Mouse (Mus musculus) hindbrain, embryonic 10.5 days (tissue): ENCODE data around the gene Gstp3. TPM values are rescaled to one million over a fixed set of nuclear protein-coding genes. Genes with fewer than 3 reads are reported as not detected.
A peak's percentile ranks its signal among the peaks of the same experiment; 100 is the strongest.
"Not testable (repeated sequence)": the region's sequence is repeated elsewhere in the genome, so short reads cannot be mapped to it uniquely, and the experiment has no call there.

ENCODE experiments used
- DNase-seq: peaks from one replicate; pipeline ENCODE4 v3.0.0-alpha.2; 2017; ENCODE audit warnings: low spot score
- H3K27ac ChIP-seq: fragments of 300-500 bp; sonication (generic); 2 replicates; pipeline ENCODE4 v1.5.1; 2016; ENCODE audit warnings: mild to moderate bottlenecking, moderate library complexity
- H3K27me3 ChIP-seq: fragments of 300-500 bp; sonication (generic); 2 replicates; pipeline ENCODE4 v1.6.1; 2016; ENCODE audit warnings: mild to moderate bottlenecking; ENCODE audit not compliant: poor library complexity, insufficient read depth, severe bottlenecking
- H3K36me3 ChIP-seq: fragments of 300-500 bp; sonication (generic); 2 replicates; pipeline ENCODE4 v1.6.1; 2016; ENCODE audit warnings: mild to moderate bottlenecking, moderate library complexity
- H3K4me1 ChIP-seq: fragments of 300-500 bp; sonication (generic); replicated peaks from 2 replicates; pipeline ENCODE4 v1.6.1; 2016; ENCODE audit warnings: mild to moderate bottlenecking
- H3K4me3 ChIP-seq: fragments of 300-500 bp; sonication (generic); 2 replicates; pipeline ENCODE4 v1.5.1; 2016; ENCODE audit warnings: mild to moderate bottlenecking, moderate library complexity
- H3K9me3 ChIP-seq: fragments of 300-500 bp; sonication (generic); 2 replicates; pipeline ENCODE4 v1.6.1; 2016; ENCODE audit warnings: mild to moderate bottlenecking, moderate library complexity
- WGBS: fragments of 180-500 bp; shearing (Covaris S2); methylation state at CpG from one replicate; pipeline ENCODE4 v1.1.7; 2016; 5-methylcytosine and 5-hydroxymethylcytosine counted together
- polyA plus RNA-seq: library from polyadenylated mRNA; unstranded; fragments of >200 nt; fragmentation: Nextera tagmentation; extraction: Ambion mirVana; gene quantifications from 2 replicates; pipeline ENCODE4 v1.2.1, GENCODE M21; 2016

The Gstp3 gene
- polyA plus RNA-seq, 1 experiment from 2014 or later: not detected

DNA sequence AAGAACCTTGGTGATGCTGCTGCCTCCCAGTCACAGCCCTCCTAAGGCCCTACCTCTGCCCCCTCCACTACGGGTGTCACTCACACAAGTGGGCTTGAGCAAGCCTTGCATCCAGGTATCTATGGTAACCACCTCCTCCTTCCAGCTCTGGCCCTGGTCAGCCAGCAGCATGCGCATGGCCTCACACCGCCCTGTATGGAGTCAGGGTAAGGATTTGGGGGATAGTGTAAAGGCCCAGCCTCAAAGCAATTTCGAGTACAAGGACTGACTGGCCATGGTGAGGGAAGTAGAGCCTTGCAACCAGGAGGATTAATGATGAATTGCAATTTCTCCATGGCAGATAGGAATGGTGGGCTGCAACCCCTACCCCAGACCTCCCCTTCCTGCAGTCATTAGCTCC, 17.9 kb downstream of the Gstp3 start:
- H3K4me3 ChIP-seq, H3K27me3 ChIP-seq, DNase-seq, H3K9me3 ChIP-seq, H3K36me3 ChIP-seq, H3K27ac ChIP-seq: not testable (repeated sequence)
- peaks cover 19% of the 10 kb centered on the region for H3K4me1 ChIP-seq
- WGBS: 72% methylated on average over 4 of the region's 4 CpGs

DNA sequence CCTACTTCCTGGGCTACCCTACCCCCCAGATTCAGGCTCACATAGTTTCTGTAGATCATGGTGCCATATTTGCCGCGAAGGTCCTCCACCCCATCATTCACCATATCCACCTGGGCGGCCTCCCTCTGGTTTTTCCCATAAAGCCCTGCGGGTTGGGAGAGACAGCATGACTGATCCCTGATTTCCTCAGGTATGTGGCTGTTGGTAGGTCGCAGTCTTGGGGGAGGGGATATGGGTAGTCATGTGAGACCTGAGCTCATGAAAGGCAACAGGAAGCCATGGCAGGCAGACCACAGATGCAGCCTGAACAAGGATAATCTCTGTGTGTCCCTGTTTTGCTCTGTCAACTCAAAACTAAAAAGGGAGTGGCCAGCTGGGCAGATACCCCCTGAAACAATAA, 18.4 kb downstream of the Gstp3 start:
- not testable (repeated sequence) for H3K9me3 ChIP-seq, H3K4me3 ChIP-seq, DNase-seq, H3K36me3 ChIP-seq, H3K27me3 ChIP-seq, H3K27ac ChIP-seq
- H3K4me1 ChIP-seq: peaks cover 24% of the 10 kb centered on the region
- 86% methylated on average over 5 of the region's 5 CpGs for WGBS

DNA sequence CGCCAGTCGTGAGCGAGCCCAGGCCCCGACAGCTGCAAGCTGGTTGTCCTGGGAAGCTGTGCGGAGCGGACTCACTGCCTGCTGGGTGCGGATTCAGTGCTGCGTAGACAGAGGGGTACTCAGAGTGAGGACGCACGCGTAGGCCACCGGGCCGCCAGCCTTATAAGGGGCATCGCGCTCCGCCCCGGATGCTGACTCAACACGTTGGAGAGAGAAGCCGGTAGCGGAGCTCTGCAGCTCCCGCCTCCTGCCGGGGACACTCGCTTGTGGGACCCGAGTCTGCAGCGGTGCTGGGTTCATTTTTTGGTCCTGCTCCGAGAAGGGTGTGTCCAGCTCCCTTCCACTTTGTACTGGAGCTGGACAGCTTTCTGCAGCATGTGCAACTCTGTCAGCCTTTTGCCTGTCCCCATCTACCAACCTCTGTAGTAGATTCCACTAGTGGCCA, 21.6 kb downstream of the Gstp3 start, which contains the start of gene Gstp1:
Gene Gstp1 (minus strand): TSS at position 198 of the 445 bp plus-strand sequence.
- under 1% methylated on average over 26 of the region's 26 CpGs for WGBS

DNA sequence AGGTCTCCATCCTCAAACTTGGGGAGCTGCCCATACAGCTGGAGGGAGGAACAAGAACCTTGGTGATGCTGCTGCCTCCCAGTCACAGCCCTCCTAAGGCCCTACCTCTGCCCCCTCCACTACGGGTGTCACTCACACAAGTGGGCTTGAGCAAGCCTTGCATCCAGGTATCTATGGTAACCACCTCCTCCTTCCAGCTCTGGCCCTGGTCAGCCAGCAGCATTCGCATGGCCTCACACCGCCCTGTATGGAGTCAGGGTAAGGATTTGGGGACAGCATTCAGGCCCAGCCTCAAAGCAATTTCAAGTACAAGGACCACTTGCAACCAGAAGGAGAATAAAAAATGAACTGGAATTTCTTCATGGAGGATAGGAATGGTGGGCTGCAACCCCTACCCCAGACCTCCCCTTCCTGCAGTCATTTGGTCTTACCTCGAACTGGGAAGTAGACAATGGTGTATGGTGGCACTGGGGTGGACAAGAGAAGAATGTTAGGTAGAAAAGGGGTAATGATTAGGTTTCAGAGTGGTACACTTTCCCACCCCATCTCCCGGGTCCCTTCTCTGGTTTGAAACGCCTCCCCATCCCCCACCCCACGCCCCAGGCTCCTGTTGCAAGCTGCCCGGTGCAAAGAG, 22.1 kb downstream of the Gstp3 start:
- peaks cover 23% of the 10 kb centered on the region for H3K4me1 ChIP-seq
- not testable (repeated sequence) for H3K9me3 ChIP-seq, DNase-seq, H3K27me3 ChIP-seq
- peaks cover 12% of the 10 kb centered on the region for H3K36me3 ChIP-seq
- H3K27ac ChIP-seq: peak overlapping the region; percentile 93
- peak overlapping the region; percentile 64 for H3K4me3 ChIP-seq
- 27% methylated on average over 8 of the region's 8 CpGs for WGBS

More for the DNA sequence above, 21.6 kb downstream of the Gstp3 start, which contains the start of gene Gstp1:
- Histone ChIP-seq H3K27me3 (no peaks in the 10 kb centered on the region), H3K36me3 (peaks cover 12% of the 10 kb centered on the region), H3K27ac (peak within 1 kb of the TSS; percentile 93), H3K4me1 (peaks cover 23% of the 10 kb centered on the region), H3K4me3 (peak within 1 kb of the TSS; percentile 64), H3K9me3 (no peaks in the 10 kb centered on the region)
- peak; percentile 83 for DNase-seq

DNA sequence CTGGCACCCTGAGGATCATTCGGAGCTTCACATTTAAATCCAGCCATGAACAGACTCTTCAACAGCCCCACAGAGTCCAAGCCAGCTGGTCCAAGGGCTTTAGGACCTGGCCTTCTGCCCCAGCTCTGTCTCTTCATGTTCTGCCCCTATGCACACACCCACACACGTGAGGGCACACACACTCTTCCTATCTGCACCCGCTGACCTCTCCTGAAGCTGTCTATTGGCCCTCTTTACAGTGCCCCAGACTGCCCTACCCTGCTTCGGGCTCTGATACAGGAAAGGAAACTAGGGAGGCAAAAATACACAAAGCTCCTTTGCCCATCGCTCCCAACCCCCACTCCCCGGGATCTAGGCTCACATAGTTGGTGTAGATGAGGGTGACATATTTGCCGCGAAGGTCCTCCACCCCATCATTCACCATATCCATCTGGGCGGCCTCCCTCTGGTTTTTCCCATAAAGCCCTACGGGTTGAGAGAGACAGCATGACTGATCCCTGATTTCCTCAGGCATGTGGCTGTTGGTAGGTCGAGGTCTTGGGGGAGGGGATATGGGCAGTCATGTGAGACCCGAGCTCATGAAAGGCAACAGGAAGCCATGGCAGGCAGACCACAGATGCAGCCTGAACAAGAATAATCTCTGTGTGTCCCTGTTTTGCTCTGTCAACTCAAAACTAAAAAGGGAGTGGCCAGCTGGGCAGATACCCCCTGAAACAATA, 22.9 kb downstream of the Gstp3 start:
- Histone ChIP-seq H3K4me3 (peak overlapping the region; percentile 29), H3K4me1 (peaks cover 23% of the 10 kb centered on the region), H3K36me3 (peaks cover 12% of the 10 kb centered on the region), H3K27me3 (no peaks in the 10 kb centered on the region), H3K27ac (peak overlapping the region; percentile 40; the same call in 1 of the 2 replicates), H3K9me3 (no peaks in the 10 kb centered on the region)
- DNase-seq: no peak
- 74% methylated on average over 12 of the region's 12 CpGs for WGBS

DNA sequence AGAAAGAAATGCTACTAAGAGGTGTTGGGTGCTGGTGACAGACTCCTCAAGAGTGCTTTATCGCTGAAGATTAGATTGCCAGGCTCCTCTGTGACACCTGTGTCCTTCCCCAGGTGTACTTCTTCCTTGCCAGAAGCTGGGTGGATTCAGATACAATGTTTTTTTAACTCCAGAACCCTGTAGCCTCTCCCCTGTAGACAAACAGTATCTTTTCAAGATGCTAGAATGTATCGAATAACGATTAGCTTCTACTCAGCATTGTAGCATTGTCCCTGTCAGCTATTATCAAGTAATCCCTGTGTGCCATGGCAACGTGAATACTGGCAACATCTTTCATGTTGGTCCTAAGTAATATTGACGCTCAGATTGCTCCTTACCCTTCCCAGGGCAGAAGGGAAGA, 25.6 kb downstream of the Gstp3 start:
- DNase-seq: no peak
- no peak overlapping the region for H3K27ac ChIP-seq
- H3K4me3 ChIP-seq: no peak overlapping the region
- WGBS: 73% methylated on average over 5 of the region's 5 CpGs
- no peaks in the 10 kb centered on the region for H3K9me3 ChIP-seq
- peaks cover 12% of the 10 kb centered on the region for H3K36me3 ChIP-seq
- peaks cover 23% of the 10 kb centered on the region for H3K4me1 ChIP-seq
- no peaks in the 10 kb centered on the region for H3K27me3 ChIP-seq

DNA sequence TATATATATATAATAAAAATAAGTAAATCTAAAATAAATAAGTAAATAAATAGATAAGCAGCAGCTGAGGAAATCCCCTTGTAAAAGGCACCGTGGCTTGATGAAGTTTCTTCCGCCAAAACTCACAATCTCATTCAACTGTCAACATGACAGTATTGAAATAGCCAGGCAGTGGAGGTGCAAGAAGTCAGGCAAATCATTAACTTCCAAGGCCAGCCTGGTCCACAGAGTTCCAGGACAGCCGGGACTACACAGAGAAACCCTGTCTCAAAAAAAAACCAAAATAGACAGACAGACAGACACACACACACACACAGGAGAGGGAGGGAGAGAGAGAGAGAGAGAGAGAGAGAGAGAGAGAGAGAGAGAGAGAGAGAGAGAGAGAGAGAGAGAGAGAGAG, 26.1 kb downstream of the Gstp3 start:
- DNase-seq: no peak
- H3K36me3 ChIP-seq: peaks cover 12% of the 10 kb centered on the region
- no peak overlapping the region for H3K27ac ChIP-seq
- no peaks in the 10 kb centered on the region for H3K9me3 ChIP-seq
- H3K4me3 ChIP-seq: no peak overlapping the region
- peaks cover 22% of the 10 kb centered on the region for H3K4me1 ChIP-seq
- no peaks in the 10 kb centered on the region for H3K27me3 ChIP-seq
- whole genome bisulfite sequencing: 86% methylated on average over 3 of the region's 3 CpGs

DNA sequence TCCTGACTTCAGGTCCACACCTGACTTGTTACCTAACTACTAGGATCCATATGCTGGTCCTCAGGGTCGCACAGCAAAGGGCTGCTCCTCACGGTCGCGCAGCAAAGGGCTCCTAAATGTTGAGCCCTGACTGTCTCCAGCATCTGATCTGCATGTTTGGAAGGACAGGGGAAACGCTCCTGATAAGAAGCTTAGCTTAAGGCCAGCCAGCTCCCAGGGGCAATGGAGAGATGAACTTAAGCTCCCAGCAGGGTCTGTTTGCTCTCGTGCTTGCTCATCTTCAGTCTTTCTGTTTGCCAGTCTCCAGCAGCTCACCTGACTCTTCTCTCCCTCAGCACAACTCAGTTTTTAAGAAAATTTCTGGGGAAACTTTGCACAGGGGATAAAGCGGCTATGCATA, 26.7 kb downstream of the Gstp3 start:
- Histone ChIP-seq H3K9me3 (0 out of 2 replicates have a peak, but pooled peaks cover under 1% of the 10 kb centered on the region), H3K27me3 (no peaks in the 10 kb centered on the region), H3K27ac (no peak overlapping the region), H3K4me3 (no peak overlapping the region), H3K4me1 (peaks cover 15% of the 10 kb centered on the region), H3K36me3 (peaks cover 12% of the 10 kb centered on the region)
- no peak for DNase-seq
- 58% methylated on average over 7 of the region's 7 CpGs for WGBS

DNA sequence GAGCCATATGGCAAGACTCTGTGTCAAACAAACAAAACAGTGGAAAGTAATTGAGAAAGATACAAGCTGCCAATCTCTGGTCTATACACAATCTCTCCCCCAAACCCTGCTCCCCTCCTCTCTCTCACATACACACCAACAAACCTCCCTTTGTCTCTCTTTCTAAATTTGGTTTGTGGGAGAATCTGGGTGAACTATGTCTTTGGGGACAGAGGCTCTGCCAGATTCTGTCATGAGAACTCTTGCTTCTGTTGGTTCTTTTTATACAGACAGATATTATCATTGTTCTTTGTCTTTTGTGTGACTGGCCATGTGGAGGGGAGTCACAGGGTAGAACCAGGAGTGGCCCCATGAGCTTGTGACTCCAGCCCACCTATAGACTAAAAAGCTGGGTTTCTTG, 31.8 kb downstream of the Gstp3 start:
- DNase-seq: no peak
- peaks cover 14% of the 10 kb centered on the region for H3K9me3 ChIP-seq
- peaks cover 7% of the 10 kb centered on the region for H3K4me1 ChIP-seq
- H3K36me3 ChIP-seq: no peaks in the 10 kb centered on the region
- H3K4me3 ChIP-seq: no peak overlapping the region
- no peak overlapping the region for H3K27ac ChIP-seq
- H3K27me3 ChIP-seq: no peaks in the 10 kb centered on the region

DNA sequence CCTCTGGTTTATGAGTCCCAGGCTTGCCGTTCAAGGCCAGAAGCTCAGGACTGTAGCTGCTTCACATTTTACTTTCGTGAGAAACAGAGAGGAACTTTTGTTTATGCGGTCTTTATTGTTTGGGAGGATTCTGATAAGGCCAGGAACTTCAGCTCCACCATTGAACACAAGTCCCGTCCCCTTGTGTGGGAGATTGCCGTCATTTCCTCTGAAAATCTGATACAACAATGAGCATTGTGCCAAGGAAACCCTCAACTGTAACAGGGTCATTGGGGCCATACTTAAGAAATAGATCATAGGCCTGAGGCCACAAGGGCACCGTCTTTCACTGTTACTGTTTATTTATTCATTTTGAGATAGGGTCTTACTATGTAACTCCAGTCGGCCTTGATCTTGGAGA, 36.2 kb downstream of the Gstp3 start:
- WGBS: 79% methylated on average over 7 of the region's 7 CpGs

DNA sequence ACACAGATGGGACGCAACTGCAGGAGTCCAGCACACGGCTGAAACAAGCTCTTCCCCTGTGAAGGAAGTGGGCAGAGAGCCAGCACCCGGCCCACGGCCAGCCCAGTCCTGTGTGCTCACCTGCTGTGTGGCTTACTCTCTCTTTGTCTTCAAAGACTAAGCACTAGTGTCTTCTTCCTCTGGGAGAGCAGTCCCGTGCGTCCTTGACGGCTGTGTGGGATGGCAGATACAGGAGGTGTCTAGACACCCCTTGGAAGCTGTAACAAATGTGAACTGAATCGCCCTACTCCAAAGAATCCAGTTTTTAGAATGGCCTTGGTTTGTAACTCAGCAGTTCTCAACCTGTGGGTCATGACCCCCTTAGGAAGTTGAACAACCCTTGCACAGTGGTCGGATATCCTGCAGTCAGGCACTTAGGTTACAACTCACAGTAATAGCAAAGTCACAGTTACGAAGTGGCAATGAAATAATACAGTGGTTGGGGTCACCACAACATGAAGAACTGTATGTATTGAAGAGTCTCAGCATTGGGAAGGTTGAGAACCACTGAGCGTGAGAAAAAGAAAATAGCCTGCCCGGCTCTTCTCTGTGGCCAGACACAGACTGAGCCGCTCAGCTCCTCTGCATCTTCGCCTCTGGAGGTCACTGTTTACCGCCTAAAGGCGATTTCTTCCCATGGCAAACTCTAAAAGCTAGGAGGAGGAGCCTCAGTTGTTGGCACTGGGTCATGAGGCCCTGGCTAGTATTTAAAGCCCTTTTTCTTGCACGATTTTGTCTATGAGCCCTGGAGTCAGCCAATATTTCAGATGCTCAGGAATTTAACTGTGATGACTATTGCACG, 40.4 kb downstream of the Gstp3 start:
- H3K27me3 ChIP-seq: no peaks in the 10 kb centered on the region
- H3K36me3 ChIP-seq: no peaks in the 10 kb centered on the region
- 0 out of 2 replicates have a peak, but pooled peaks cover 16% of the 10 kb centered on the region for H3K4me1 ChIP-seq
- DNase-seq: peak; percentile 71
- no peak overlapping the region for H3K4me3 ChIP-seq
- 34% methylated on average over 18 of the region's 18 CpGs for WGBS
- H3K9me3 ChIP-seq: no peaks in the 10 kb centered on the region
- no peak overlapping the region for H3K27ac ChIP-seq

More for the DNA sequence above, 36.2 kb downstream of the Gstp3 start:
- Histone ChIP-seq H3K27me3 (no peaks in the 10 kb centered on the region), H3K4me3 (no peak overlapping the region), H3K9me3 (peaks cover 14% of the 10 kb centered on the region), H3K36me3 (no peaks in the 10 kb centered on the region), H3K4me1 (peaks cover 19% of the 10 kb centered on the region), H3K27ac (no peak overlapping the region)
- no peak for DNase-seq

DNA sequence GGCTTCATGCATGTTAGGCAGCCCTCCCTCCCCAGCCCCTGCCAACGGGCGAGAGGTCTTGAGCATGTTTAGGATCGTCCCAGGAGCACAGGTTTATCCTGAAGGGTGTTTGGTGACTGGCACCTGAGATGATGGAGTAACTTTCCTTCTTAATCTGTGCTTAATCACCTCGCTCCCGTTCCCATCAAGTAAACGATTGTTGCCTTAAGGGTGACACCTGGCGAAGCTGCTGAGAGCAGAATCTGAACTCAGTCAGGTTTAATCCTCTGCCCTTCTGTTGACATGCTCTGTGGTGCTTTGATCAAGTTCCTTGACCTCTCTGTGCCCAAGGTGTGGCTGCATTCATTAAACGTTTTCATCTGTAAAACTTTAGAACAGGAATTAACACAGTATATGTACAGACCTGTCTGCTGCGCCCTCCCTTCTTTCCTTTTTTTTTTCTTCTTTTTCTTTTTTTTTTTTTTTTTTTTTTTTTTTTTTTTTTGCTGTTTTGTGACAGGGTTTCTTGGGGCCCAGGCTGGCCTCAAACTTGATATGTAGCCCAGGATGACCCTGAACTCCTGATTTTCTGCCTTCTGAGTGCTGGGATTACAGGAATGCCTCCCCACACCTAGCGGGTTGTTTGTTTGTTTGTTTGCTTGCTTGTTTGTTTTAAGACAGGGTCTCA, 41.3 kb downstream of the Gstp3 start:
- Histone ChIP-seq H3K9me3 (no peaks in the 10 kb centered on the region), H3K4me1 (peaks cover 21% of the 10 kb centered on the region), H3K36me3 (no peaks in the 10 kb centered on the region), H3K4me3 (no peak overlapping the region), H3K27me3 (no peaks in the 10 kb centered on the region), H3K27ac (no peak overlapping the region)
- no peak for DNase-seq
- WGBS: 68% methylated on average over 10 of the region's 10 CpGs
